Mouse (Mus musculus): Measurements from ENCODE around the gene Tex28. TPM values are rescaled to one million over a fixed set of nuclear protein-coding genes. Genes with fewer than 3 reads are reported as not detected.
"Not testable (repeated sequence)": the region's sequence is repeated elsewhere in the genome, so short reads cannot be mapped to it uniquely, and the experiment has no call there.

Gene Tex28
- polyA plus RNA-seq (2015; fragmentation: Nextera tagmentation; extraction: Ambion mirVana), result not detected in 2 replicates

- no peak within 1 kb of the TSS for H3K27ac ChIP-seq (replicated peaks)
- 93% methylated on average over 1 of the region's 1 CpGs for WGBS
- no peak within 1 kb of the TSS for H3K9ac ChIP-seq
- H3K27me3 ChIP-seq, result no peaks in the 10 kb centered on the region
- no peak within 1 kb of the TSS for H3K4me3 ChIP-seq
- ATAC-seq (ENCODE audit: low read depth), result no peak
- no peaks in the 10 kb centered on the region for H3K4me1 ChIP-seq (replicated peaks)
- no peaks in the 10 kb centered on the region for H3K36me3 ChIP-seq
- H3K4me2 ChIP-seq, result no peak within 1 kb of the TSS
- H3K9me3 ChIP-seq, result no peaks in the 10 kb centered on the region
These were observed at the start of gene Tex28 for GRCm38 (mm10) chrX:74167738-74168137. Gene Tex28, minus strand, starts transcription at chrX:74167838.

DNA sequence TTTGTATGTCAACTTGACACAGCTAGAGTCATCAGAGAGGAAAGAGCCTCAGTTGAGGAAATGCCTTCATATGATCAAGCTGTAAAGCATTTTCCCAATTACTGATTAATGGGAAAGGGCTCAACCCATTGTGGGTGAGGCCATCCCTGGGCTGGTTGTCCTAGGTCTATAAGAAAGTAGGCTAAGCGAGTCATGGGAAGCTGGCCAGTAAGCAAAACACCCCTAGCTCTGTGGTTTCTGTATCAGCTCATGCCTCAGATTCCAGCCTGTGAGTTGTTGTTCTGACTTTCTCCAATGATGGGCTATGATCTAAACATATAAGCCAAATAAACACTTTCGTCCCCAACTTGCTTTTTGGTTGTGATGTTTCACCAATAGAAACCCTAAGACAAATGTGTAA lies 35.9 kb upstream of the Tex28 start:
- ATAC-seq (ENCODE audit: low read depth), result no peak
- Histone ChIP-seq H3K27me3 (no peaks in the 10 kb centered on the region), H3K9ac (no peak overlapping the region), H3K36me3 (no peaks in the 10 kb centered on the region), H3K4me1 (replicated peaks) (no peaks in the 10 kb centered on the region), H3K4me2 (no peak overlapping the region), H3K27ac (replicated peaks) (no peak overlapping the region), H3K9me3 (no peaks in the 10 kb centered on the region), H3K4me3 (no peak overlapping the region)
- WGBS, result 93% methylated on average over 2 of the region's 2 CpGs

DNA sequence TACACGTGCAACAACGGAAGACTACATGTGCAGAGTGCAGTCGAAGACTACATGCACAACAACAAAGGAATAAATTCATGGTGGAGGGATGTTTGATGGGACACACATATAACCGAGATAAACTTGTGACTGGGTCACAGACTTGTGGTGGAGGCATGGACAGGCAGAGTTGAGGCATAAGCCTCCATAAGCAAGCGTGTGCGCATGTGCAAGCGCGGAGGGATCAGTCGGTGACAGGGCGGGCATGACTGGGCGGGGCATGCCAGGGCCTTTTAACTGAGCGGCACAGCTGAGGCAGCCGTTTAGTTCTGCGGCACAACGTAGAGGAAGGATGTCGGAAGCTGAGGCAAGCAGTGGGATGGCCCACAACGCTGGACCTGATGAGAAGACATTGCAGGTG lies 9.3 kb upstream of the Tex28 start, which contains the start of gene Tktl1:
TSS of gene Tktl1 (plus strand) at position 301 of the 400 bp plus-strand sequence.
- no peak for ATAC-seq (ENCODE audit: low read depth)
- WGBS, result 90% methylated on average over 17 of the region's 17 CpGs

DNA sequence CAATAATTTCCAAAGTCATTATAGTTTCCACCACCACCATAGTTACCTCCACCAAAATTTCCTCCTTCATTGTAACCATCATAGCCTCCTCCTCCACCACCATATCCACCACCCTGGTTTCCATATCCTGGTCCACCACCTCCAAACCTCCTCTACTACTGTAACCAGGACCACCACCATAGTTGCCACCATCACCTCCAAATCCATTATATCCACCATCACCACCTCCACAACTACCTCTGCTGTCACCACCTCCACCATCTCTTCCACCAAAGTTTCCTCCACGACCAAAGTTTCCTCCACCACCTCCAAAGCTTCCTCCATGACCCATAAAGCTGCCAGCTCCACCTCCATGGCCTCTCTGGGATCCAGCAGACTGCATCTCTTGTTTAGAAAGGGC lies 32.4 kb downstream of the Tex28 start, which contains the start of gene Mecp2:
TSS of gene Mecp2 (minus strand) at position 101 of the 400 bp plus-strand sequence.
- not testable (repeated sequence) for ATAC-seq (ENCODE audit: low read depth); H3K9me3 ChIP-seq; H3K27me3 ChIP-seq; H3K4me1 ChIP-seq (replicated peaks); H3K27ac ChIP-seq (replicated peaks); H3K4me3 ChIP-seq; H3K4me2 ChIP-seq; H3K36me3 ChIP-seq; H3K9ac ChIP-seq
- WGBS, result 40% methylated on average over 1 of the region's 1 CpGs

More for the DNA sequence above, 9.3 kb upstream of the Tex28 start, which contains the start of gene Tktl1:
- Histone ChIP-seq H3K9ac (no peak within 1 kb of the TSS), H3K4me3 (no peak within 1 kb of the TSS), H3K4me2 (no peak within 1 kb of the TSS), H3K36me3 (no peaks in the 10 kb centered on the region), H3K4me1 (replicated peaks) (no peaks in the 10 kb centered on the region), H3K27me3 (no peaks in the 10 kb centered on the region), H3K9me3 (no peaks in the 10 kb centered on the region), H3K27ac (replicated peaks) (no peak within 1 kb of the TSS)

- ATAC-seq (ENCODE audit: low read depth), result no peak
- H3K9me3 ChIP-seq, result no peaks in the 10 kb centered on the region
- H3K4me3 ChIP-seq, result no peak within 1 kb of the TSS
- H3K4me1 ChIP-seq (replicated peaks), result no peaks in the 10 kb centered on the region
- H3K9ac ChIP-seq, result no peak within 1 kb of the TSS
- H3K27me3 ChIP-seq, result no peaks in the 10 kb centered on the region
- H3K4me2 ChIP-seq, result no peak within 1 kb of the TSS
- no peaks in the 10 kb centered on the region for H3K36me3 ChIP-seq
- H3K27ac ChIP-seq (replicated peaks), result no peak within 1 kb of the TSS
These were observed 40.5 kb downstream of the Tex28 start, which contains the start of gene Opn1mw for GRCm38 (mm10) chrX:74127164-74127563. Gene Opn1mw, plus strand, starts transcription at chrX:74127464.

DNA sequence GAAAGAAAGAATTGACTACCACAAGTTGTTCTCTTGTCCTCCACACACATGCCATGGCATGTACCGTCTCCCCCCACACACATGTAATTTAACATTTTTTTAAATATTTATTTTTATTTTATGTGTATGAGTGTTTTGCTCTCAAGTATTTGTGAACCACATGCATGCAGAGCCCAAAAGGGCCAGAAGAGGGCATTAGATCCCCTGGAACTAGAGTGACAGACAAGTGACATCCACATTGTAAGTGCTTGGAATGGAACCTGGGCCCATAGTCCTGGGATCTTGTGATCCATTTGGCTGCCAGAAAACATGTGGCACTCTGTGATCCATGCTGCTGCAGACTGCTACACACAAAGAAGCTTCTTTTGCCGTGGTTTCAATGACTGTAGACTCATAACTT lies 42.7 kb downstream of the Tex28 start:
- H3K27ac ChIP-seq (replicated peaks), result no peak overlapping the region
- H3K4me1 ChIP-seq (replicated peaks), result no peaks in the 10 kb centered on the region
- H3K27me3 ChIP-seq, result no peaks in the 10 kb centered on the region
- WGBS, result 57% methylated on average over 2 of the region's 2 CpGs
- ATAC-seq (ENCODE audit: low read depth), result no peak
- H3K9ac ChIP-seq, result no peak overlapping the region
- no peaks in the 10 kb centered on the region for H3K9me3 ChIP-seq
- H3K36me3 ChIP-seq, result no peaks in the 10 kb centered on the region
- no peak overlapping the region for H3K4me2 ChIP-seq
- H3K4me3 ChIP-seq, result no peak overlapping the region

DNA sequence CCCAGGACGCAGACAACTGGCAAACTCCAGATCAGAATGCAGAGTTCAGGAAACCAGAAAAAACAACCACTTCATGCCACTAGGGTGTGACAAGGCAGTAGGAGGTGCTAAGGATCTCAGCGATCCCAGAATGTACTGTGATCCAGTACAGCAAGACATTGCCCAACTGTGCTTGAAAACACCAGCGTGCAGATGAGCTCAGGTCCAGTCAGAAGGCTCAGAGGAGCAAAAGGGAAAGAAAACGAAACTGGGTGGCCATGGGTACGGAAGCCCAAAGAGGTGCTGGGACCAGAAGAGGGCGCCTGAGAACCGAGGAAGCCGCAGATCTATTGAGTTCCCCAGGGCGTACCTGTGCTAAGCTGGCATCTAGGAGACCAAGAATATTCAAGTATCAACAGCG lies 52.1 kb downstream of the Tex28 start:
- no peak overlapping the region for H3K9ac ChIP-seq
- H3K36me3 ChIP-seq, result no peaks in the 10 kb centered on the region
- no peaks in the 10 kb centered on the region for H3K27me3 ChIP-seq
- H3K27ac ChIP-seq (replicated peaks), result no peak overlapping the region
- WGBS, result 23% methylated on average over 10 of the region's 10 CpGs
- peak; percentile 43; the same call in 1 of the 2 replicates for ATAC-seq (ENCODE audit: low read depth)
- H3K4me3 ChIP-seq, result peak overlapping the region; percentile 22
- H3K9me3 ChIP-seq, result no peaks in the 10 kb centered on the region
- peak overlapping the region; percentile 47 for H3K4me2 ChIP-seq
- no peaks in the 10 kb centered on the region for H3K4me1 ChIP-seq (replicated peaks)

DNA sequence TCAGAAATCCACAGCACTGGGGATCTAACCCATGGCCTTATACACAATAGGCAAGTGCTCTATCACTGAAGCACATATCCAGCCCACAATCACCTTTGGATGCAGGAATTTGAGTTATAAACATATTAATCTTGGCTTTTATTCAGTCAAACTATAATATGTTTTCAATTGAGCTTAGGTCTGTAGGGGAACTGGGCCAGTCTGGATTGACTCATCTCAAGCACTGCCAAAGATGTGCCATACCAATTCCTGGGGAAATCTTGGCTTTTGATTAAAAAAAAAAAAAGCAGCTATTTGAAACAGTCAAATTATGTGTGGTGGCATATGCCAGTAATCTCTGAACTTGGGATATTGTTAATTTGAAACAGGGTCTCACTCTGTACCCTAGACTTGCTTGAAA lies 53.6 kb downstream of the Tex28 start:
- Histone ChIP-seq H3K9ac (no peak overlapping the region), H3K36me3 (no peaks in the 10 kb centered on the region), H3K27ac (replicated peaks) (no peak overlapping the region), H3K9me3 (no peaks in the 10 kb centered on the region), H3K27me3 (no peaks in the 10 kb centered on the region), H3K4me3 (no peak overlapping the region), H3K4me2 (no peak overlapping the region), H3K4me1 (replicated peaks) (no peaks in the 10 kb centered on the region)
- no peak for ATAC-seq (ENCODE audit: low read depth)

DNA sequence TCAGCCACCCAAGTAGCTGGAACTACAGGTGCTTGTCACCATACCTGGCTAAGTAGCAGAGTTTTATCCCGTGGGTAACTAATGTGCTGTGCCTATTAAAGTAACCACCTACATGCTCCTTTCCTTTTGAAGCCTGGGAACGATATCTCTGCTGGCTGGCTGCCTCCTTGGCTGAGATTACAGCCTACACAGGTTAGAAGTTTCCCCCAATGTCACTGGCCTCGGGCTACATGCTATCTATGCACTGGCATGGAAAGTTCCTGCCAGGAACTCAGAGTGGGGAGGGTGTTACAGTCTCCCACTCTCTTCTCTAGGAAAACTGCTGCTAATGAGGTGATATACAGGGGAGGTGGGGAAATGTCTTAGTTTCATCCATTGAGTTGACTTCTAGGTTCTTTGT lies 58.9 kb downstream of the Tex28 start:
- no peak overlapping the region for H3K27ac ChIP-seq (replicated peaks)
- WGBS, result 50% methylated on average over 3 of the region's 3 CpGs
- no peaks in the 10 kb centered on the region for H3K4me1 ChIP-seq (replicated peaks)
- H3K36me3 ChIP-seq, result no peaks in the 10 kb centered on the region
- H3K27me3 ChIP-seq, result no peaks in the 10 kb centered on the region
- ATAC-seq (ENCODE audit: low read depth), result no peak
- no peak overlapping the region for H3K4me3 ChIP-seq
- H3K4me2 ChIP-seq, result no peak overlapping the region
- no peak overlapping the region for H3K9ac ChIP-seq
- no peaks in the 10 kb centered on the region for H3K9me3 ChIP-seq

- WGBS, result 62% methylated on average over 2 of the region's 2 CpGs
- H3K9me3 ChIP-seq, result no peaks in the 10 kb centered on the region
- no peaks in the 10 kb centered on the region for H3K36me3 ChIP-seq
- no peaks in the 10 kb centered on the region for H3K27me3 ChIP-seq
- H3K4me1 ChIP-seq (replicated peaks), result no peaks in the 10 kb centered on the region
- no peak overlapping the region for H3K4me2 ChIP-seq
- no peak overlapping the region for H3K9ac ChIP-seq
- no peak overlapping the region for H3K4me3 ChIP-seq
- no peak overlapping the region for H3K27ac ChIP-seq (replicated peaks)
- no peak for ATAC-seq (ENCODE audit: low read depth)
These were observed 61.7 kb downstream of the Tex28 start for GRCm38 (mm10) chrX:74105916-74106315.

GRCm38 (mm10) chrX:74103457-74104188 lies 64.0 kb downstream of the Tex28 start:
- H3K9ac ChIP-seq, result no peak overlapping the region

More at GRCm38 (mm10) chrX:74103457-74104188, 64.0 kb downstream of the Tex28 start:
- no peak for ATAC-seq (ENCODE audit: low read depth)
- Histone ChIP-seq H3K4me1 (replicated peaks) (no peaks in the 10 kb centered on the region), H3K36me3 (no peaks in the 10 kb centered on the region), H3K4me3 (no peak overlapping the region), H3K9me3 (no peaks in the 10 kb centered on the region), H3K27me3 (no peaks in the 10 kb centered on the region), H3K27ac (replicated peaks) (no peak overlapping the region), H3K4me2 (no peak overlapping the region)
- 62% methylated on average over 4 of the region's 4 CpGs for WGBS

All from neural tube, embryonic 13.5 days (tissue).